Mouse (Mus musculus): ENCODE measurements around the gene Rbpms2. TPM values are rescaled to one million over a fixed set of nuclear protein-coding genes. Genes with fewer than 3 reads are reported as not detected.
A peak's percentile ranks its signal among the peaks of the same experiment; 100 is the strongest.

Rbpms2 gene
- total RNA-seq, 1 experiment, result 44.7 TPM

DNA sequence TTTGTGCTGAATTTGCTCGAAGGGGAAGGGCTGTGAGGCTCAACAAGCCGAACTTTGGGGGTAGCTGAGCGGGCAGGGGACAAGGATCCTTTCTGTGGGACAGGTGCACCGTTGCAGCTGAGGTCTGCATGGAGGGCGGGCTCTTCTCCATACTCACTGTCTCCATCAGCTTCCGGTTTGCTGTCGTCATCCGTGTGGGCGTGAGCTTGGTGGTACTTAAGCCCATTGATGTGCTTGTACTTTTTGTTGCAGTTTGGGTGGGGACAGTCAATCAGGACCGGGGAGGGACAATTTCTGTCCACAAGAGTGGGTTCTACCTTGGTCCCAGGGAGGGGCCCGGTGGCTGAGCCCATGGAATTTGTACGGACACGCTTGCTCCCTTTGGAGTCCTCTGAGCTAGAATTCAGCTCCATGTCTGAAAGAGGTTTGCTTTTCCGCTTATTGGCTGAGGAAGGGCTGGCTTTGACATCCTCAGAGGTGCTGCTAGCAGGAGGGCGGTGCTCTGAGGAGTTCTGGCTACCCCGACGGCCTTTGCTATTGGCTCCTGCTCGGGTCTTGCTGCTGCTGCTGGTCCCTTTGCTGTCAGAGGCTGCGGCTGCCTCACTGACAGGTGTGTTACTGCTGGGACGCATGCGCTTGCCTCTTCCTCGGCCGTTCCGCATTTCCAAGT is 74.6 kb downstream of the Rbpms2 start:
- peaks cover 2 to 8% of the 10 kb centered on the region in 2 experiments; a peak in 3 of 4 replicates for H3K4me1 ChIP-seq (ENCODE audit: control insufficient read depth in 2 of 2, insufficient read depth in 2 of 2, low read length in 2 of 2, poor library complexity in 1 of 2)
- peak; percentile 43 for DNase-seq (ENCODE audit: low read depth, low spot score)
- no peaks in the 10 kb centered on the region for H3K9me3 ChIP-seq (ENCODE audit: control insufficient read depth, insufficient read depth, low read depth, low read length)
- no peak overlapping the region for H3K27ac ChIP-seq (ENCODE audit: insufficient read depth, low read depth, low read length, poor library complexity, severe bottlenecking)
- TF ChIP-seq ZC3H11A (IDR thresholded peaks at IDR 0.05; ENCODE audit: borderline replicate concordance, low read depth, low read length), result no peak
- TF ChIP-seq CHD2 (IDR thresholded peaks at IDR 0.05; ENCODE audit: low read depth, low read length), result no peak
- TF ChIP-seq HCFC1 (IDR thresholded peaks at IDR 0.05; ENCODE audit: borderline replicate concordance, insufficient read depth, low read length), result no peak
- TF ChIP-seq ZNF384 (IDR thresholded peaks at IDR 0.05; ENCODE audit: low read depth, low read length), result no peak
- TF ChIP-seq MAFK (IDR thresholded peaks at IDR 0.05; ENCODE audit: insufficient read depth, low read depth, low read length), result no peak
- no peak overlapping the region for H3K9ac ChIP-seq (ENCODE audit: insufficient read depth, low read depth, low read length, poor library complexity, severe bottlenecking)
- H3K4me3 ChIP-seq (ENCODE audit: insufficient read depth in 1 of 2, low read depth in 1 of 2, low read length in 2 of 2, poor library complexity in 1 of 2, severe bottlenecking in 1 of 2), result peak overlapping the region in 1 of 2 experiments; percentile 31; a peak in 2 of 4 replicates
- in situ Hi-C loops (cut with MboI; ENCODE audit: low sequenced_read_pairs in 2 of 2, unreplicated experiment in 2 of 2), result no loop called here
- H3K36me3 ChIP-seq (ENCODE audit: control insufficient read depth, insufficient read depth, low read length, poor library complexity, severe bottlenecking), result peaks cover 26% of the 10 kb centered on the region

Other genes with a start within 250 kb of the Rbpms2 start
- 0.71 and 1.1 TPM in 2 replicates for gene Kbtbd13, start 238.0 kb upstream of the Rbpms2 start, total RNA-seq (2012; rRNA removed)
- 0.18 and 0.21 TPM in 2 replicates for gene Rasl12, start 231.1 kb upstream of the Rbpms2 start, total RNA-seq (2012; rRNA removed)
- gene Slc51b, start 206.7 kb upstream of the Rbpms2 start, total RNA-seq (2012; rRNA removed), result not detected in 2 replicates
- gene Mtfmt, start 193.9 kb upstream of the Rbpms2 start, total RNA-seq (2012; rRNA removed), result 9.1 and 9.6 TPM in 2 replicates
- 28.5 and 31.7 TPM in 2 replicates for gene Spg21, start 168.7 kb upstream of the Rbpms2 start, total RNA-seq (2012; rRNA removed)
- not detected in 2 replicates for gene Ankdd1a, start 109.5 kb upstream of the Rbpms2 start, total RNA-seq (2012; rRNA removed)
- 3.4 and 5.4 TPM in 2 replicates for gene Plekho2, start 49.6 kb upstream of the Rbpms2 start, total RNA-seq (2012; rRNA removed)
- gene Pif1, start 42.5 kb upstream of the Rbpms2 start, total RNA-seq (2012; rRNA removed), result 31.8 and 53.8 TPM in 2 replicates
- 30.1 and 51.5 TPM in 2 replicates for gene Oaz2, start 38.4 kb downstream of the Rbpms2 start, total RNA-seq (2012; rRNA removed)
- gene Zfp609, start 197.9 kb downstream of the Rbpms2 start, total RNA-seq (2012; rRNA removed), result 8.7 and 9.9 TPM in 2 replicates

Measured in ES-E14 (cell line).